Mouse (Mus musculus) thymus, adult 2 months (tissue): ENCODE measurements around the gene Parp14.

Source experiments
- CTCF ChIP-seq: fragments of 200-500 bp; IDR thresholded peaks from 2 replicates; pipeline ENCODE4 v1.5.1; 2012; ENCODE audit warnings: mild to moderate bottlenecking, control low read depth, low read length, moderate library complexity, borderline replicate concordance; ENCODE audit not compliant: control insufficient read depth, poor library complexity, insufficient read depth; ENCODE audit errors: extremely low read depth
- POLR2A ChIP-seq: fragments of 200-500 bp; IDR thresholded peaks from 2 replicates; pipeline ENCODE4 v1.6.1; 2012; ENCODE audit warnings: mild to moderate bottlenecking, low read length, control low read depth, moderate library complexity; ENCODE audit not compliant: control insufficient read depth, poor library complexity, insufficient read depth; ENCODE audit errors: extremely low read depth

DNA sequence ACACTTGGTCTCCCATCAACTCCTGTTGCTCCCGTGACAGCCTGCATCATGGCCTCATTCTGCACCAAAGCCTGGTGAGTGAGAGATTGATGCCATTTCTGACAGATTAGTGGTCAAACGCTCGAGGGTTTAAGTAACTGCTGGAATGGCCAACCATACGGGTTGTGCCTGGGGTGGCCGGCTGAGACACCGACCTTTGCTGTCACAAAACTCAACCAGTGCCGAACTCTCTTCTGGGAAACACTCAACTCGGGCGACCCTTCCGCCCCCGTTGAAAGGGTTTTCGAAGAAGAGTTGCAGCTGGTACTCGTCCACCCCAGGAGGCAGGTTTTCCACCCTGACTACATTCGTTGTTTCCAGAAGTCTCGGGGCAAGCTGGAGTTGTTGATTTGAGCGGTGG is 11.1 kb downstream of the Parp14 start:
- TF ChIP-seq CTCF, result no peak
- TF ChIP-seq POLR2A, result no peak
